Mouse (Mus musculus): ENCODE measurements at regions not wholly inside any gene's neighbourhood (a gene's known extent, or its start where the extent isn't known, plus 50 kb on each side); places are given as distances from the start of the nearest gene placed in this dataset.

- TF ChIP-seq MYOD1 (IDR thresholded peaks at IDR 0.05; ENCODE audit: control insufficient read depth, insufficient read length, low read depth) (no peak), CTCF (IDR thresholded peaks at IDR 0.05; ENCODE audit: control insufficient read depth, insufficient read depth, insufficient read length) (no peak), FOSL1 (IDR thresholded peaks at IDR 0.05; ENCODE audit: insufficient read depth, low read length, poor library complexity, severe bottlenecking) (no peak), MAX (IDR thresholded peaks at IDR 0.05) (no peak), USF1 (IDR thresholded peaks at IDR 0.05; ENCODE audit: low read depth) (no peak), MYOG (IDR thresholded peaks at IDR 0.05; ENCODE audit: control insufficient read depth, extremely low read depth, insufficient read length) (no peak), CEBPB (IDR thresholded peaks at IDR 0.05; ENCODE audit: low read depth) (no peak)
Measured at GRCm38 (mm10) chr1:105168808-105169207, 187.7 kb downstream of the Rnf152 start.
